Mouse (Mus musculus): Measurements from ENCODE around the gene Ccdc126.

Gene Ccdc126

GRCm38 (mm10) chr6:49325294-49325693 lies 6.2 kb downstream of the Ccdc126 start:
- ChIA-PET CTCF (no interaction called here), POLR2A (interaction anchor here in 3 of 4 experiments (0.7 to 7.2 kb wide), 4 partner anchors 11 to 1142 kb away, joined by 3 to 50 read pairs (median 4); partner anchors contain the start of gene Tra2a (in 1 of the 3))

GRCm38 (mm10) chr6:49326846-49327245 lies 7.8 kb downstream of the Ccdc126 start:
- ChIA-PET CTCF (no interaction called here), POLR2A (interaction anchor here in 2 of 4 experiments (0.6 to 1.0 kb wide), 2 partner anchors 9 to 12 kb away, joined by 3 to 4 read pairs; no protein-coding TSS in a partner anchor)

- ChIA-PET CTCF (interaction anchor here in 3 of 4 experiments (0.6 kb wide), 3 partner anchors 19 to 499 kb away, joined by 3 to 4 read pairs (median 4); no protein-coding TSS in a partner anchor), POLR2A (interaction anchor here in 3 of 4 experiments (0.6 to 7.5 kb wide), 14 partner anchors 10 to 114 kb away, joined by 3 to 49 read pairs (median 4); partner anchors contain the start of genes Tra2a (in 2 of the 3) and Ccdc126 (in 1 of the 3))
Observed at GRCm38 (mm10) chr6:49331369-49332059, 12.4 kb downstream of the Ccdc126 start.

- ChIA-PET POLR2A (interaction anchor here in 2 of 4 experiments (0.6 to 7.5 kb wide), 10 partner anchors 9 to 114 kb away, joined by 3 to 49 read pairs (median 4); partner anchors contain the start of genes Tra2a (in 2 of the 2) and Ccdc126 (in 1 of the 2)), CTCF (interaction anchor here (0.6 to 1.1 kb wide), 5 partner anchors 13 to 500 kb away, joined by 3 to 7 read pairs (median 4); partner anchors contain the start of gene Ccdc126 (in 1 of the 4))
Observed at GRCm38 (mm10) chr6:49332060-49332370, 12.9 kb downstream of the Ccdc126 start.

- CTCF ChIA-PET: interaction anchor here in 1 of 4 experiments (0.6 kb wide), 1 partner anchor 70 kb away, joined by 3 read pairs; no protein-coding TSS in a partner anchor
- POLR2A ChIA-PET: interaction anchor here in 3 of 4 experiments (0.6 to 1.9 kb wide), 15 partner anchors 12 to 121 kb away, joined by 3 to 7 read pairs (median 3); partner anchors contain the start of genes Fam221a (in 3 of the 3), Tra2a (in 2 of the 3) and Ccdc126 (in 1 of the 3)
Observed at GRCm38 (mm10) chr6:49338566-49338965, 19.5 kb downstream of the Ccdc126 start.

- ChIA-PET CTCF (interaction anchor here in 1 of 4 experiments (0.6 kb wide), 1 partner anchor 70 kb away, joined by 3 read pairs; no protein-coding TSS in a partner anchor), POLR2A (interaction anchor here in 3 of 4 experiments (0.6 to 1.9 kb wide), 16 partner anchors 12 to 121 kb away, joined by 3 to 7 read pairs (median 3); partner anchors contain the start of genes Fam221a (in 3 of the 3), Tra2a (in 2 of the 3) and Ccdc126 (in 1 of the 3))
Observed at GRCm38 (mm10) chr6:49339145-49339544, 20.1 kb downstream of the Ccdc126 start.

- POLR2A ChIA-PET: interaction anchor here in 2 of 4 experiments (0.6 to 2.7 kb wide), 8 partner anchors 11 to 250 kb away, joined by 3 to 8 read pairs (median 5); partner anchors contain the start of genes Fam221a (in 2 of the 2) and Tra2a (in 2 of the 2)
- CTCF ChIA-PET: interaction anchor here in 1 of 4 experiments (1.0 kb wide), 1 partner anchor 22 kb away, joined by 3 read pairs; no protein-coding TSS in a partner anchor
Observed at GRCm38 (mm10) chr6:49343737-49344469, 24.8 kb downstream of the Ccdc126 start.

- ChIA-PET POLR2A (interaction anchor here in 2 of 4 experiments (0.6 to 1.3 kb wide), 5 partner anchors 9 to 262 kb away, joined by 3 to 4 read pairs (median 3); partner anchors contain the start of gene Ccdc126 (in 1 of the 2)), CTCF (interaction anchor here in 1 of 4 experiments (0.6 kb wide), 1 partner anchor 18 kb away, joined by 4 read pairs; no protein-coding TSS in a partner anchor)
Observed at GRCm38 (mm10) chr6:49349826-49350225, 30.8 kb downstream of the Ccdc126 start.

- ChIA-PET POLR2A (interaction anchor here in 1 of 4 experiments (1.8 kb wide), 1 partner anchor 35 kb away, joined by 5 read pairs; no protein-coding TSS in a partner anchor), CTCF (no interaction called here)
Observed at GRCm38 (mm10) chr6:49354613-49355012, 35.5 kb downstream of the Ccdc126 start.

- ChIA-PET POLR2A (interaction anchor here in 2 of 4 experiments (1.1 to 3.0 kb wide), 3 partner anchors 12 to 35 kb away, joined by 3 to 18 read pairs (median 5); partner anchors contain the start of gene Fam221a (in 1 of the 2)), CTCF (interaction anchor here in 2 of 4 experiments (0.6 to 1.7 kb wide), 2 partner anchors 86 to 91 kb away, joined by 3 to 6 read pairs; partner anchors contain the start of gene Tra2a (in 1 of the 2))
Observed at GRCm38 (mm10) chr6:49355171-49355570, 36.1 kb downstream of the Ccdc126 start.

- ChIA-PET POLR2A (interaction anchor here in 2 of 4 experiments (0.8 to 1.7 kb wide), 8 partner anchors 17 to 127 kb away, joined by 3 to 11 read pairs (median 4); partner anchors contain the start of gene Tra2a (in 2 of the 2)), CTCF (interaction anchor here in 2 of 4 experiments (0.6 to 0.7 kb wide), 2 partner anchors 8 to 9 kb away, joined by 3 to 4 read pairs; no protein-coding TSS in a partner anchor)
Observed at GRCm38 (mm10) chr6:49360420-49360819, 41.3 kb downstream of the Ccdc126 start.

GRCm38 (mm10) chr6:49367159-49368054 lies 48.3 kb downstream of the Ccdc126 start, which contains the start of gene Fam221a:
Gene Fam221a (plus strand): TSS chr6:49367739.
- POLR2A ChIA-PET: interaction anchor here (0.6 to 4.8 kb wide), 107 partner anchors 8 to 1396 kb away, joined by 3 to 66 read pairs (median 4); partner anchors contain the start of genes Malsu1 (in 3 of the 4), Stk31 (in 3 of the 4), Tra2a (in 3 of the 4) and Gm44965 (in 2 of the 4)
- CTCF ChIA-PET: interaction anchor here in 3 of 4 experiments (0.5 to 1.6 kb wide), 14 partner anchors 10 to 509 kb away, joined by 3 to 9 read pairs (median 4); partner anchors contain the start of gene Tra2a (in 1 of the 3)

- POLR2A ChIA-PET: interaction anchor here in 3 of 4 experiments (0.8 to 4.8 kb wide), 51 partner anchors 9 to 775 kb away, joined by 3 to 66 read pairs (median 6); partner anchors contain the start of genes Stk31 (in 3 of the 3), Tra2a (in 3 of the 3), Ccdc126 (in 1 of the 3) and Gm44965 (in 1 of the 3)
- CTCF ChIA-PET: interaction anchor here in 2 of 4 experiments (0.9 to 1.6 kb wide), 3 partner anchors 15 to 99 kb away, joined by 3 to 6 read pairs (median 5); no protein-coding TSS in a partner anchor
Observed at GRCm38 (mm10) chr6:49368212-49368611, 49.1 kb downstream of the Ccdc126 start.

- ChIA-PET CTCF (no interaction called here), POLR2A (no interaction called here)
Observed at GRCm38 (mm10) chr6:49372705-49373104, 53.6 kb downstream of the Ccdc126 start.

GRCm38 (mm10) chr6:49373943-49374342 lies 54.9 kb downstream of the Ccdc126 start:
- CTCF ChIA-PET: no interaction called here
- POLR2A ChIA-PET: no interaction called here

- ChIA-PET POLR2A (interaction anchor here in 2 of 4 experiments (0.6 to 3.0 kb wide), 4 partner anchors 10 to 117 kb away, joined by 3 to 15 read pairs (median 6); partner anchors contain the start of gene Fam221a (in 2 of the 2)), CTCF (interaction anchor here in 3 of 4 experiments (0.6 to 0.9 kb wide), 4 partner anchors 19 to 1210 kb away, joined by 3 read pairs; no protein-coding TSS in a partner anchor)
Observed at GRCm38 (mm10) chr6:49378328-49378727, 59.3 kb downstream of the Ccdc126 start.
